Mouse (Mus musculus) Patski (cell line): ENCODE data around the gene Slc44a5. TPM values are rescaled to one million over a fixed set of nuclear protein-coding genes. Genes with fewer than 3 reads are reported as not detected.
"Not testable (repeated sequence)": the region's sequence is repeated elsewhere in the genome, so short reads cannot be mapped to it uniquely, and the experiment has no call there.

Experiments
- ATAC-seq: fragments of 100-300 bp; one replicate; pipeline ENCODE4 v1.8.0; 2021
- CTCF ChIA-PET: fragments of 350-600 bp; sonication (Branson Sonifier 250); formaldehyde crosslinking; loops from one replicate; lab custom pipeline; 2022; ENCODE audit warnings: inconsistent platforms; lab: Charles Lee
- POLR2A ChIA-PET: fragments of 350-600 bp; sonication (Branson Sonifier 250); formaldehyde crosslinking; loops from one replicate; lab custom pipeline; 2022; ENCODE audit warnings: antibody characterized with exemption, inconsistent platforms; lab: Charles Lee
- DNase-seq: peaks from one replicate; pipeline ENCODE4 v3.0.0-alpha.2; 2011; ENCODE audit warnings: low read depth, low spot score
- H3K27me3 ChIP-seq: fragments of 371-371 bp; one replicate; pipeline ENCODE4 v1.5.1; 2021
- CTCF ChIP-seq: fragments of 100-300 bp; IDR thresholded peaks from one replicate; pipeline ENCODE4 v1.5.1; 2021
- in situ Hi-C: fragments of 300-500 bp; cut with MboI; formaldehyde crosslinking; loops from 3 replicates; pipeline ENCODE4 v1.11.1; 2018; ENCODE audit warnings: low pct_unique_long_range_greater_than_20kb, mixed read lengths
- polyA plus RNA-seq: library from polyadenylated mRNA; unstranded; gene quantifications from one replicate; pipeline ENCODE4 v1.2.3, GENCODE M21; 2021

The Slc44a5 gene
- polyA plus RNA-seq, 1 experiment from 2014 or later: 5.0 TPM

DNA sequence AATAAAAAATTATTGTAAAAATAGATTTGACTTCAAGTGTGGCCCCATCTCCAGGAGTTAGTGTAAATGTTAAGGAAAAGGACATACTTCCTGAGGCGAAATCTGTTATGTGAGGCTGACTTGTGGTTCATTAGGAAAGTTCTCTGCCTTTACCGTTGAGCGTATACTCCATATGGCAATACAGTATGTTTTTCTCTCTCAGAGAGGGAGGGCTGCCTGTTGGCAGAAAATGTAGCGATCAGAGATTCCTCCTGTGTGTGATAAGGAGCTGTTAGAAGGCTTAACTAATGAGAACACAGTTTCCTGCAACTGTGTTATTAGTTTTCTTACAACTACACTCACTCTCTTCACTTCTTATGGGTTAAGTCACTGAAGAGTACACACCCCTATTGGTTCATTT, 168.1 kb downstream of the Slc44a5 start:
- H3K27me3 ChIP-seq: no peaks in the 10 kb centered on the region
- DNase-seq: no peak
- CTCF ChIA-PET: no interaction called here
- in situ Hi-C loops: no loop called here
- no peak for TF ChIP-seq CTCF
- POLR2A ChIA-PET: interaction anchor here (0.6 kb wide), 1 partner anchor 1554 kb away, joined by 3 read pairs; no protein-coding TSS in a partner anchor
- no peak for ATAC-seq

DNA sequence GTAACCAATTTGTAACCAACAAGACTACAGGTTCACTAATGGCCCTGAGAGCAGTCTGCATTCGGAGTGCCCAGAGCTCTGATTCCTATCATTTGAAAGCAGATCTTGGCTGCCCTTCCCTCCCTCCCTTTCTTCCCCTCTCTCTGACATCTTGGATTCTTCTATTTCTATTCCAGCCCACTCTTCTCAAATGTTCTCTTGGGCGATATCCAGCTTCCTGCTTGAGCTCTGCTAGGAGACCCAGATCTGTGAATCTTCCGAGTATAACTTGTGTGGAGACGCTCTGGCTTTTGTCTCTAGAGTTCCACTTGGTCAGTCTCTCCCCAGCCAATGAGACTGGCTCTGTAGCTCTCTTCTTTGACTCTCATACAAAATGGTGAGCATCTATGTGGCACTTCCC, 169.4 kb downstream of the Slc44a5 start:
- no peak for ATAC-seq
- CTCF ChIA-PET: no interaction called here
- in situ Hi-C loops: no loop called here
- TF ChIP-seq CTCF: no peak
- POLR2A ChIA-PET: no interaction called here
- DNase-seq: no peak
- no peaks in the 10 kb centered on the region for H3K27me3 ChIP-seq

DNA sequence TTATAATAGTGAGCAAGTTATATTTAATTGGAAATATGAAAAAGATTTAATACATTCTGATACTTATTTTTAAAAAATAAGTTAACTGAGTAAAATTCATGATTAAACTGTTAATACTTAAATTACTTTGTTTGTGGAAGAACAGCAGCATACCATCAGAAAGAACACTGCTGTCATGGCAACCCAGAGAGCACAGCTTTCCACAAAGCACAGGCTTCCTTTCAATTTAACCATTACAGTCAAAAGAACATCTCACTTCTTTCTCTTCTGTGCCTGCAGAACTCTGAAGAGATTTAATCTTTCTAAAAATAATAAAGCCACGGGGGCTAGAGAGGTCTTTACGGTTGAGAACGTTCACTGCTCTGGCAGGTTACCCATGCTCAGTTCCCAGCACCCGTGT, 172.5 kb downstream of the Slc44a5 start:
- POLR2A ChIA-PET: no interaction called here
- CTCF ChIA-PET: interaction anchor here (0.7 to 2.7 kb wide), 3 partner anchors 18 to 426 kb away, joined by 3 to 6 read pairs (median 3); no protein-coding TSS in a partner anchor
- in situ Hi-C loops: no loop called here
- H3K27me3 ChIP-seq: no peaks in the 10 kb centered on the region
- DNase-seq: no peak
- ATAC-seq: no peak
- TF ChIP-seq CTCF: no peak

DNA sequence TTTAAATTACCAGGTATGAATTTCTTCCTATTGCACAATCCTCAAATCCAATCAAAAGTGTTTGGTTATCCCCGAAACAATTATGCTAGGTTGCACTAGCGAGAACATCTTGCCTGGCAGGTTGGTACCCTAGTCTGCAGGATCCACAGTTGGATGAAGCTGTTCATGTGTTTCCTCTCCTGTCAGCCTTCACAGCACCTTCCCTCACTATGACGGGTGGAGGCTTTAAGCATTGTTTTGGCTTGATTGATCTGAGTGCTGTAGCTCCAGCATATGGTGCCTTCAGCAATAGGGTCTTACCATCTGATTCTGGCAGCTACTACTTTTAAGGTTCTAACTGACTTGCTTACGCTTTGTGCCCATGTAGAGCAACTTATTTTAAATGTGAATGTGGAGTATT, 176.5 kb downstream of the Slc44a5 start:
- H3K27me3 ChIP-seq: no peaks in the 10 kb centered on the region
- ATAC-seq (no peak), DNase-seq (no peak)
- in situ Hi-C loops: no loop called here
- ChIA-PET CTCF (interaction anchor here (1.2 to 1.8 kb wide), 2 partner anchors 21 to 25 kb away, joined by 3 read pairs; no protein-coding TSS in a partner anchor), POLR2A (no interaction called here)
- no peak for TF ChIP-seq CTCF

DNA sequence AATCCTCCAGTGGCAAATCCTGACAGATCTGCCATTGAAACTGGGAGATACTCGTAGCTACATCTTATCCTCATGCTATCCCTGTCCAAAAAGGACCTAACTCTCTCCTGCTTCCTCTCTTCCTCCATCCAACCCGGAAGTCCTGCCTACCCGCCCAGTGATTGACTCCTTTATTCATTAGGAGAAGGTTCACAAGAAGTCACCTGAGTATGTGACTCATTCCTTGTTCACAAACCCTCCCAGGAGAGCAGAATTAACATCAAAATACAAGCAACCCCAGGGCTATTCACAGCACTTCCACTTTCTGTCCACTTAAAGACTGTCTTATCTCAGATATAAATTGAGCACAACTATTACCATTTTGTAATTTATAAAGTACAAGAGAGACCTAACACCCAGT, 180.3 kb downstream of the Slc44a5 start:
- H3K27me3 ChIP-seq, in situ Hi-C loops, POLR2A ChIA-PET, DNase-seq, ATAC-seq: not testable (repeated sequence)
- CTCF ChIA-PET: interaction anchor here (1.4 to 1.7 kb wide), 3 partner anchors 10 to 73 kb away, joined by 3 to 4 read pairs (median 3); no protein-coding TSS in a partner anchor

DNA sequence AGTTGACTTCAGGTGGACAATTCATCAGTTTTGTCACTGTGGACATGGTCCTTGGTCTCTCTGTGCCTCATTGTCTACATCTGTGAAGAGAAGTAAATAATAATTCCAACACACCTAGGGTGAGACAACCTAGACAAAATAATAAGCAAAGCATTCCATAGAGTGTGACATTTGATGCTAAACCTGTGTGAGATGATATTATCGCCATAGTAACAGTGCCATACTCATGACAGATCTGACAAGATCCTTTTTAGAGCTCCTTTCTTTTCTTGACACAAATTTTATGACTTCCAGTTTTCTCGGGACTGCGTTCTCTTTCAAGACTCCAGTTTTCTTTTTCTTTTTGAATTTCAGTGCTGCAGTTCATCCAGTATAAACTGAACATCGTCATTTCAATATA, 192.6 kb downstream of the Slc44a5 start:
- CTCF ChIA-PET: interaction anchor here (1.7 kb wide), 1 partner anchor 23 kb away, joined by 3 read pairs; no protein-coding TSS in a partner anchor
- DNase-seq: no peak
- H3K27me3 ChIP-seq: no peaks in the 10 kb centered on the region
- in situ Hi-C loops: no loop called here
- no peak for ATAC-seq
- no peak for TF ChIP-seq CTCF
- POLR2A ChIA-PET: no interaction called here

DNA sequence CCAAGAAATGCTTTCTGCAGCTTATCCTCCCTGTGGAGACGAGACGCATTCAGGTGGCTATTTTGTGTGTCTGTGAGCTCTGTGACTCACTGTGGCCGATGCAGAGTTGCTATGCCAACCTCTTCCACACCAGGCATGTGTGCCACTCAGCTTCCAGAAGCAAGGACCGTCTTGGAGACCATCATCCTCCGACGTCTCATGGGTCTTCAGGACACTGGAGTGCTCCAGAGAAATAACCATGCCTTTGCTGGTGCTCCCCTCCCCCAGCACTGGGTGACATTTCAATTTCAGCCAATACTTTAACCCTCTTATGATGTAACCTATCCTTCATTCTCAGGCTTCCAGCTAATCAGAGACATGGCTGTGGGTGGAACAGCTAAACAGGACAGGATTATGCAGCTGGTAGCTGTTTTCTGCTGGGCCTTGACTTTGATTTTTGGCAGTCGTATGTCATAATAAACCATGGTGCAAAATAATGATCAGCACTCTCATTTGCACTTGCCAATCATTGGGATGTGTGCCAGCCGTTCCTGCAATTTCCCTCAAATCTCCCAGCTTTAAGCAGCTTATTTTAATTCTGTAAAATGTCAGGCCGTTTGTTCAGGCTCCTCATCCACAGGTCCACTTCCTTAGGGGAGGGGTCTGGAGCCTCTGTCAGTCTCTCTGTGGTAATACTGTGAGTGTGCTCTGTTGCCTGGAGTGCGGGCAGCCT, 198.8 kb downstream of the Slc44a5 start:
- ATAC-seq (no peak), DNase-seq (no peak)
- no peaks in the 10 kb centered on the region for H3K27me3 ChIP-seq
- no peak for TF ChIP-seq CTCF
- in situ Hi-C loops: no loop called here
- CTCF ChIA-PET: interaction anchor here (1.3 kb wide), 2 partner anchors 11 to 72 kb away, joined by 4 read pairs; no protein-coding TSS in a partner anchor
- POLR2A ChIA-PET: interaction anchor here (1.0 kb wide), 1 partner anchor 24 kb away, joined by 3 read pairs; no protein-coding TSS in a partner anchor

DNA sequence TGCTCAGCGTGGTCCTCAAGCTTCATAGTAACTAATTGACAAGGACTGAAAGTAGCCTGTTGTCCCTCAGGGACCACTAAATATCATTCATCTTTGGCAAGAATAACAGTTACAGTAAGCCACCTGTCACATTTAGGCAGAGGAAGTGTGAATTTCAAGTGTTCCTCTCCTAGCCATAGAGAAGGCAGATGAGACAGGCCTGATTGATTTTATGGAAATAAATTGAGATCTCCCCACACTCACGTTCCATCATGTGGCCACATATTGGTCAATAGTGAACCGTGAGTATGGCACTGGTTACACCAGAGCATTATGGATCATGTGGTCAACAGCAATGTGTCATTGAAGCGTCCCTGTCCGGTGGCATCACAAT, 199.3 kb downstream of the Slc44a5 start:
- POLR2A ChIA-PET: interaction anchor here (1.0 kb wide), 1 partner anchor 23 kb away, joined by 3 read pairs; no protein-coding TSS in a partner anchor
- CTCF ChIA-PET: interaction anchor here (1.3 kb wide), 2 partner anchors 11 to 73 kb away, joined by 4 read pairs; no protein-coding TSS in a partner anchor
- H3K27me3 ChIP-seq: no peaks in the 10 kb centered on the region

DNA sequence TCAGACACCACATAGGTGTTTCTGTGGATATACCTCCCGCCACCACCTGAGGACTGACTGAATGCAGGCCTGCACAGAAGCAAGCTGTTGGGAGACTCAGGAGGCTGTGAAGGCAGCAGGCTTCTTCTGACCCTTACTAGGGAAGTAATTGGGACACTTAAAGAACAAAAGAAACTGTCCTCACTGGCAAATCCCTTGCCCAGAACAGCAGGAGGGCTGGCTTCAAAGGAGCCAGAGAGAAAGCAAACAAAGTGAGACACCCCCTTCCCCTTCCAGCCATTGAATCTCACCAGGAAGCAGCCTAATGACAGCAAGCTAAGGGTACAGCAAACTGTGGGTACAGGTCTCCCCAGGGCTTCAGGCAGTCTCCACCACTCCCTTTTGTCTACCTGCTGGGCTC, 200.3 kb downstream of the Slc44a5 start:
- POLR2A ChIA-PET: no interaction called here
- no peak for TF ChIP-seq CTCF
- no peaks in the 10 kb centered on the region for H3K27me3 ChIP-seq
- CTCF ChIA-PET: interaction anchor here (1.2 kb wide), 1 partner anchor 11 kb away, joined by 4 read pairs; no protein-coding TSS in a partner anchor
- in situ Hi-C loops: no loop called here
- ATAC-seq (no peak), DNase-seq (no peak)

More for the DNA sequence above, 199.3 kb downstream of the Slc44a5 start:
- DNase-seq (no peak), ATAC-seq (no peak)
- TF ChIP-seq CTCF: no peak
- in situ Hi-C loops: no loop called here

DNA sequence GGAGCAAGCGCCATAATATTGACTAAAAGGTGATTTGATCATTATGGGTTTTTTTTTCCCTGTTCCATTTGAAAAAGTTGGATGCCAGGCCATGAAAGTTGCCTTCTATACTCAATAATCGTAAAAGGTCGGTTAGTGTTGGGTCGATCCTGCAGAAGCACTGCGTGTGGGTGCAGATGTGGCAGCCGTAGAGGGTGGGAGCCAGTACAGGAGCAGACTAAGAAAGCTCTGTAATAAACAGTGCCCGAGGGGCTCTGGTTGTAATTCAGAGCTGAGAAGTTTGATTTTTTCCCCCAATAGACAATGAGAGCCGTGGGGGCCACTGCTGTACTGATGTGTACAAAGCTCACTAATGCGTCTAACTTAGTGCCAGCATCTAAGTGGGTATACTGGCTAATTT, 200.8 kb downstream of the Slc44a5 start:
- in situ Hi-C loops: no loop called here
- ChIA-PET POLR2A (interaction anchor here (0.8 kb wide), 1 partner anchor 15 kb away, joined by 3 read pairs; no protein-coding TSS in a partner anchor), CTCF (interaction anchor here (1.2 kb wide), 1 partner anchor 10 kb away, joined by 4 read pairs; no protein-coding TSS in a partner anchor)
- no peak for TF ChIP-seq CTCF
- ATAC-seq (no peak), DNase-seq (no peak)
- no peaks in the 10 kb centered on the region for H3K27me3 ChIP-seq

DNA sequence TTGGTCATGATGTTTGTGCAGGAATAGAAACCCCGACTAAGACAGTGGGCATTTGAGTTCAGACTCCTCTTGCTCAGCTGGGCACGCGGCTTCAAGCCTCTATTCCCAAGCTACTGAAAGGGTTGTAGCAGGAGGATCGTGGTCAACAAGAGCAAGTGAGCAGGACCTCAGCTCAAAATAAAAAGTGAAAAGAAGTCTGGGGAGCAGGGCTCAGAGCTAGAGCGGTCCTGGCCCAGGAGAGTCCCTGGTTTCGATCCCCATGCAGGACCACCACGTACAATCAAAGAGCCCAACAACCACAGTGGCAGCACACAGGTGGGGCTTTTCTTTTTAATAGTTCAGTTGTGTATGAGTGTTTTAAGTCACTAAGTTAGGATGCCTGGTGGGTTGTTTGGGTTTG, 201.5 kb downstream of the Slc44a5 start:
- no peak for TF ChIP-seq CTCF
- H3K27me3 ChIP-seq: no peaks in the 10 kb centered on the region
- ChIA-PET CTCF (interaction anchor here (1.2 to 1.5 kb wide), 2 partner anchors 9 to 25 kb away, joined by 3 to 4 read pairs; no protein-coding TSS in a partner anchor), POLR2A (interaction anchor here (0.8 kb wide), 1 partner anchor 15 kb away, joined by 3 read pairs; no protein-coding TSS in a partner anchor)
- ATAC-seq: no peak
- in situ Hi-C loops: no loop called here
- no peak for DNase-seq
